Mouse (Mus musculus): ENCODE measurements around the gene Hdac11.

Gene Hdac11

DNA sequence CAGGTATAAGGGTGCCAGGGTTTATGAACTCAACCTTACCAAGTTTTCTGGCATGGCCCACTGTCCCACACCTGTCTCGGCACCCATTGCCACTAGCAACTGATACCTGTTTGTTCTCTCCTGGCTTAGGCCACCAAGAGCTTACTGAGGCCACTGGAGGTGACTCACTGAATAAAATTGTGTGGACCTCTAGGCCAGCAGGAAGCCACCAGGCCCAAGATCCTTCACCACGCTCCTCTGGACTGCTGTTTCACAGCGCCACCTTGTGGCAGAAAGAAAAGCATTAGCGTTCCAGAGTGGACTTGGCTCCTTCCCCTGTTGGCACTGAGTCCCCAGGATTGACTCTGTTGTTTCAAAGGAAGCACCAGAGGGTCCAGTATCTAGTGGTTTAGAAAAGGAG, 16.6 kb upstream of the Hdac11 start:
- peak; percentile 76 to 81 for DNase-seq

DNA sequence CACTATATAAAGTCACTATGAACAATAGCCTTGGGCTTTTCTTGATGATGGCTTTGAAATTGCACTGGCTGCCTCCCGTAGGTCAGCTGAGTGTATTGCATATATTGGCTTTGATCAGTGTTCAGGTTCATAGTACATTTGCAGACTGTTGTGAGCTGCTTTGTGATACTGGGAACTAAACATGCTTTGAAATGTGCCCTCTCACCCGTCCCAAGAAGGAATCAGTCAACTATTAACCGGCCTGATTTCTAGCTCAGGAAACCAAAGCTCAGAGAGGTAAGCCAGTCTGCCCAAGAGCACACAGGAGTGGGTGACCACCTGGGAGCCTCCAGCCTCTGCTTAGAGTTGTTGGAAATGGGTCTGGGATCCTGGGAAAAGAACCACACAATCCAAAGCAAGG, 11.4 kb upstream of the Hdac11 start:
- DNase-seq: no peak

DNA sequence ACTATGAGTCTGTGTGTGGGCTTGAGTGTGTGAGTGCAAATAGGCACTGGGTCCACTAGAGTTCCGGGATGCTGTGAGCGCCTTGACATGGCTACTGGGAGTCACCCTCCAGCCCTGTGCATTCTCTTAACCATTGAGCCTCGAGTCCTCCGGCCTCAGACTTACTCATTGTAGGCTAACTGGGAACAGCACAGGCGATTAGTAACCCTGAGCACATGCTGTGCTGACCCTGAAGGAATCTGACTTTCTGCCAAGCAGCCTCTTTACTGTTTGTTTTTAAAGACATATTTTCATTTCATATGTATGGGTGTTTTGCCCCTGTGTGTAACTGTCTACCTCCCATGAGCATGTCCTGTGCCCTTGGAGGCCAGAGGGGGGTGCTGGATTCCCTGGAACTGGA, 10.9 kb upstream of the Hdac11 start:
- no peak for DNase-seq

DNA sequence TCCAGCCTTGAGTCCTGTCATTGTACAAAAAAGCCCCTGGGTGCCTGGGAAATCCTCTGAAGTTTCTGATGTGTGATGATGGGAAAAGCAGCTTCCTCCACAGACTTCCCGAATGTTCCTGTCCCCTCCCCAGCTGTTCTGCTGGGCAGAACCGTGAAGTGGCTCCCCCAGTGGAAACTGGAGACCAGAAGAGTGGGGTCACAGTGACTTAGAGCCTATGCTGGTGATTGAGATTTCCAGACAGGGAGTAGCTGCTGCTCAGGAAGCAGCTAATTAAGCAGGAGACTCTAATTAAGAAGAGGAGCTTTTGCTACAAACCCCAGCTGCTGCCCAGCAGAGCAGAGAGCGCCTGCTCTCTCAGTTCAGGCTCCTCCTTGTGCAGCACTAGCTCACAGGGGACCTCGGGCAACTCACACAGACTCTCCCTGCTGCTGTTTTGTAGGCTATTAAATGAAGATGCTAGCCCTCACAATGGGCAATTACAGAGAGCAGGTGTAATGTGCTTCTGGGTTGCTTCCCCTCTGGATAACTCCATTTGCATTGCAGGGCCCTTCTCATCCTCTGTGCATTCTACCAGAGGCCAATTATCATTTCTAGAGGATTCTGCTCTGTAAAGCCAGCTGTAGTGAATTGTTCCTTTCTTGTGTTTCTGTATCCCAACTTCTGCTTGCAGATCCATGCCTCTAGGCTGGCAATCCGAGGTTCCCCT, 9.9 kb upstream of the Hdac11 start:
- no peak for DNase-seq

DNA sequence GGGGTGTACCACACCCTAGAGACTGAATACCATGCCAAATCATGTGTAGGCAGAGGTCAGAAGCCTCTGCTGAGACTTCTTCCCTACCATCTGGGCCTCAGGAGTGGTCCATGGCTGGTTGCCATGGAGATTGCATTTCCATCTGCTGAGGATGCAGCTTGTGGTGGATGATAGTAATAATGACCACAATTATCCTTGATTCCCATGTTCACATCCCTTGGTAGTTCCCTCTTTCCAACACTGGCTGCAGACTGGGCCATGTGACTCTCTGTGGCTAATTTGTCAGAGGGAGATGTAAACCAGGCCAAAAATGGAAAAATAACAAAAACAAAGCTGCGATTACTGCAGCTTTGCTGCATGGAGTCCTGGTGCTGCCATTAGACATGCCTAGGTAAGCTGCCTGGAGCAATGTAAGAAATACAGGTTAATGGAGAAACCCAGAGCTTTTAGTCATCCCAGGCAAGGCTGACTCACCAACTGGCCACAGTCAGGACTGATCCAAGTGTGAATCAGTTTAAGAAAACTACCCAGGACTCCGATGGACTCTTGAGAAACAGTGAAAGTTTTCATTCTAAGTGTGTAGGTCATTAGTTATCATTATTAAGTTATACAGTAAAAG, 9.2 kb upstream of the Hdac11 start:
- DNase-seq: no peak

DNA sequence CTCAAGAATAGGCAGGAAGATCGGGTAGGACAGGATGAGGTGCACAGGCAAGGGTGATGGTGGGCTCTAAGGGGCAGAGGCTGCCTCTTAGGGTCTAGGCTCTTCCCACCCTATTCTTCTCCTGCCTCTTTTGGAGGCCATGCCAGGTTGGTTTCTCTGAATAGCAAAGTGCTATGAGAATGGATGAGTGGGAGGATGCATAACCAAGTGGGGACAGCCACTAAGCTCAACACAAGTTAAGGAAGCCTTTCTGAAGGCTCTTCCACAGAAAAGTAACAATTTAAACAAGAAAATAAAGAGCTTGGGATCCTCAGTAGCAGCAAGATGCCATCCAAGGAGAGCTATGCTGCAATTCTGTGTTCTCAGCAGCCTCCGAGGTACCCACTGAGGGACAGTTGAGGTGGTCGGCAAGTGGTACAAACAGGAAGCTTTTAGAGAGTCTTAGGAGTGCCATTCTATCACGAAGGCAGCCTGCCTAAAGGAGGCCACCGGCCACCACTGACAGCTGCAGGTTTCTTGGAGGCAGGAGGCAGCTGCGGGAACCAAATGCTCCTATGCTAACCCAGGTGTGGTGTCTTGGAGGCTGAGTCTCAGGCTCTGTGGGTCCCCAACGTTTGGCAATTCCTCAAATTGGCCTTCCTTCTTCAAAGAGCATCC, 3.4 kb upstream of the Hdac11 start:
- no peak for DNase-seq

DNA sequence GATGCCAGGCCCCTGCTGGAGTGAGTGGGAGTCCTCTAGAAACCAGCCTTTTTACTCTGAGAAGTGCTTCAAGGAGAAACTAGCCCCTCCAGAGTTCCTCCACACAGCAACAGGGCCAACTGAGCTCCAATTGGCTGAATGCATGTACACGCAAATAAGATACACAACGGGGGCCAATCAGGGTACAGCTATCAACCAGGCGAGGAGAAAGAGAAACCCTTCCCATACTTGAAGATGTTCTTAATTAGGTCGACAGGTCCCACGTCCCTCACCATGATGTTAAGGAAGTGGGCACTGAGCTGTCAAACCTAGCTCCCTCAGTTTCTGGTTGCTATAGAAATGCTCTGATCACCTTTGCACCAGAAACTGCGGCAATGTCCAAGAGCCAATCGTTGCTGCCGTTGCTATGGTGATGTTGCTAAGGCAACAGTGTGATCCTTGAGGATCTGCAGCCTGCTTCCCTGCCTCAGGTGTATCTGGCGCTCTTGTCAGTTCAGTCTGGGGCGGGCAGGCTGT, 2.9 kb upstream of the Hdac11 start:
- DNase-seq: peak; percentile 32 to 34

DNA sequence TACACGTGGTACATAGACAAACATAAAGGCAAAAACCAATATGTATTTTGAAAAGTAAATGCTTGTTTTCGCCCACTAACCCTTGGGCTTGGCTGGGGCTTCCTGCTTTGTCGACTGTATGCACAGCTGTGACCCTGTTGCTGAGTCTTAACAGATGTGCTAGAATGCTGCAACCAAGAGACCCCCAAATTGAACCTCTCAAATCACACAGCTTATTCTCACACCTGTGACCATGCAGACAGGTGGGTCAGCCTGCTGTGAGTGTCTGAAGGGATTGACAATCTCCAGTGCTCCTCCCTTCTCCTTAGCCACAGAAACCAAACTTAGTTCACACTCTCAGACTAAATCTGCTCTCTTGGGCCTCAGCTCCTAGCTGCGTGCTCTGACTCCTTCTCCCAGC, 1.8 kb upstream of the Hdac11 start:
- DNase-seq: no peak

DNA sequence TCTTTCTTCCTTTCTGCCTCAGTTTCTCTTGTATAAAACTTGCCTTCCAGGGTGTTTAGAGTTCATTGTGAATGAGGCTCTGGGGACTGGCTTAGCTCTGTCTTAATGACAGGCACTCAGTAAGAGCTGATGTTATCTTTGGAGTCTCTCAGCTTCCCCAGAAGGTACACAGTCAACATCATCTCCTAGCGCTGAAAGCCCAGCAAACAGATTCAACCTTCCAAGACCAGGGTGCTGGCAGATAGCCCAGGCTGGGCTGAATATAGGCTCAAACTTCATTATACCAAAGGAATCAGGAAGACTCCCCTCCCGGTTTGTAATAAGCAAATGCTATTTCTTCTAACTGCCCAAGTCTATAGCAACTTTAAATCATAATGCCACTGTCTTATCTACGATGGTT, 1.2 kb upstream of the Hdac11 start:
- no peak for DNase-seq

DNA sequence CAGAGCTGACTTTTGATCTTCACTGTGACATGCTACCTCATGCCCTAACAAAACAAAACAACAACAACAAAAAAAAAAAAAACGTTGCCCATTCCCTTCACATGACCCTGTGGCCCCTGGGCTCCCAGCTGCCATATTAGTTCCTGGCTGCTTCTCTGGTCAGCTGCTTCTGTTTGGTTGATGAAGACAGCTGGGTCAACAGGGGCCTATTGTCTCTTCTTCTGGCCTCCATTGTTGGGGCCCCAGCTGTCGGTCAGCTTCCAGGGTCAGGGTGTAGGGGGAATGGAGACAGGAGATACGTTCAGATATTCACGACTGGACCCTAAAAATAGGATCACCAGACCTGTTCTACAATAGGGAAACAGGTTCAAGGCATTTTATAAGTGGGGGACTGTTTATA, 403 bp upstream of the Hdac11 start:
- no peak for DNase-seq

DNA sequence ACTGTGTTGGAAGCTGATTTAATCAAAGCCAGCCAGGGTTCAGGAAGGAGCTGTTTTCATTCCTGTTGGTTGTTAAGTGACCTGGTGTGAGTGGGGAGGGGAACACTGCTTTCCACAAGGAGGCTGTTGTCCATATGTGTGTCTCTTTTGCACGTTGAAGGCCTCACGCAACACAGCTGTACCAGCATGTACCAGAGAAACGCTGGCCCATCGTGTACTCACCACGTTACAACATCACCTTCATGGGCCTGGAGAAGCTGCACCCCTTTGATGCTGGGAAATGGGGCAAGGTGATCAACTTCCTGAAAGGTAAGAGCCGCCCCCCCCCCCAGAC, 739 bp downstream of the Hdac11 start:
- no peak for DNase-seq

DNA sequence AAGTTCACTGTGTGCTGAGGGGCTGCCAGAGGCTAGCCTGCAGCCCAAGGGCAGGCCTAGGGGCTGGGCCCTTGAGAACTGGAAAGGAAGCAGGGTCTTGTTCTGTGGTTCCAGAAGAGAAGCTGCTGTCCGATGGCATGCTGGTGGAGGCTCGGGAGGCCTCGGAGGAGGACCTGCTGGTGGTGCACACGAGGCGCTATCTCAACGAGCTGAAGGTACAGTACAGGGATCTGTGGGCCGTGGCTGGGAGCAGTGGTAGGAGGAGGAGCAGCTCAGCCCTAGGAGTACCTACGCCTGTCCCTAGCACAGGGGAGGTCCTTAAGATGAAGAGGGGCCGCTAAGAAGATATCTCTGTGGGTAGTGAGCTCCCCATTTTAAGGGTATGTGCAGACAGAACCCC, 2.6 kb downstream of the Hdac11 start:
- DNase-seq: no peak

DNA sequence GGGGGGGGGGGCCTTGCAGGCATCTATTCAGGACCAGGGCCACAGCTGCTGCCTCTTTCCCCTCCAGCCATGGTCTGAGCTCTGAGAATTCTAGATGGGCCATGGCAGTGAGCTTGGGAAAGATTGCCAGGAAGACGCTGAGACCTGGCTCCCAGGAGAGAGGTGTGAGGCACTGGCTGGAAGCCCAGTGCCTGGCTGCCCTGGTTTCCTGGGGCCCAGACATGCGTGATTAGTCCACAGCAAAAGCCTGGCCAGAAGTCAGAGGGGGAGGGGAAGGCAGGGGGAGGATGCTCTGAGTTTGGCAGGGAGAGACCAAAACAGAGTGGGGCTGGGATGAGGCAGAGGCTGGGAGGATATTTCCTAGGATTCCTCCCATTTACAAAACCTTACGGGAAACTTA, 3.9 kb downstream of the Hdac11 start:
- no peak for DNase-seq

DNA sequence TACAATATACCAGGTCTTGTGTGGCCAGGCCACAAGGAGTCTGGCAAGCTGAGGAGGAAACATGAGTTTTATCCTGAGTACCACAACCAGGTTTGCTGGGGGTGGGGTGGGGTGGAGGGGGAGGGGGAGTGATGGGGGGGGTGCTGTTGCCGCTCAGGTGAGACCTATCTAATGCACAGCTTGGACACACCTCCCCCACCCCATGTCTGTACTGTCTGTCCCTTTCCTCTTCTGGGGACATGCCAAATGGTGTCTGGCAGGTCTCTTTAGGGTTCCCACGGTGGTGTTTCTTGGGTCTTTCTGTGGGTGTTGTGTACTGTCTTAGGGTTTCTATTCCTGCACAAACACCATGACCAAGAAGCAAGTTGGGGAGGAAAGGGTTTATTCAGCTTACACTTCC, 4.5 kb downstream of the Hdac11 start:
- no peak for DNase-seq

DNA sequence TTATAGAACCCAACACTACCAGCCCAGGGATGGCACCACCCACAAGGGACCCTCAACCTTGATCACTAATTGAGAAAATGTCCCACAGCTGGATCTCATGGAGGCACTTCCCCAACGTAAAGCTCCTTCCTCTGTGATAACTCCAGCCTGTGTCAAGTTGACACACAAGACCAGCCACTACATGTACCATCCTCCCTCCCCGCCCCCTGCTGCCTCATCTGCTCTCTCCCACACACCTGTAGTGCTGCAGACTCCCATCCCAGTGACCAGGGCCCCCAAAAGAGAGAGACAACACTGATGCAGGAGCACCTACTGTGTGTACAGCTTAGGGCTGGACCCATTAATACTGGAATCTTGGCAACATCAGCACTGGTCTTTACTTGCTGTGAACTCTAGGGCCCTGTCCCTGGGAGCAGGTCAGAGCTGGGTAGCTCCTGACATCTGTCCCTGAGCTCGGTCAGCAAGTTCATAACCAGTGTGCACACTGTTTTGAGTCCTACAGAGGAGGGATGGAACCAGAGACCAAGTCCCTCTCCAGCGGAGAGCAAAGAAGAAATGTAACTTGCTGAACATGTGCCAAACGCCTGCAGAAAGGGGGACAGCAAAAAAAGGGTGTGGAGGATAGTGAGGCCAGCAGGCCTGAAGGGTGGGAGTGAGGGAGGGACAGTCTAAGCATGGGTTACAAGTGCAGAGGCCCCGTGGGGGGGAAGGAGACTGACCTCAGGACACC, 5.2 kb downstream of the Hdac11 start:
- DNase-seq: no peak

DNA sequence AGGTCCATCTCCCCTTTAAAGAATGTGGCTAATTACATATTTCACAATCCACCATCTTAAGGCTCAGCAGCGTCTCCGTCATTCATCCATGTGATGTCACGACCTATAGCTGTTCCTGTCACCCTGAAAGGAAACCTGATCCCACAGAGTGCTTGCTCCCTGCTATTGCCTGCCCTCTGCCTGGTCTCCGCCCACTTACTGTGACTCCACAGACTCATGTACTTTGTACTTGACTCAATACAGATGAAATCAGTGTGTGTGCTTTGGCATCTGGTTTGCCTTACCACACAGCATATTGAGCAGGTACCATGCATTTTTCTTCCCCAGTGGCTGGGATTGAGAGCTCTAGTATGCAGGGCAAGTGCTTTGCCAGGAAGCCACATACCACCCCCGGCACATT, 5.8 kb downstream of the Hdac11 start:
- no peak for DNase-seq

DNA sequence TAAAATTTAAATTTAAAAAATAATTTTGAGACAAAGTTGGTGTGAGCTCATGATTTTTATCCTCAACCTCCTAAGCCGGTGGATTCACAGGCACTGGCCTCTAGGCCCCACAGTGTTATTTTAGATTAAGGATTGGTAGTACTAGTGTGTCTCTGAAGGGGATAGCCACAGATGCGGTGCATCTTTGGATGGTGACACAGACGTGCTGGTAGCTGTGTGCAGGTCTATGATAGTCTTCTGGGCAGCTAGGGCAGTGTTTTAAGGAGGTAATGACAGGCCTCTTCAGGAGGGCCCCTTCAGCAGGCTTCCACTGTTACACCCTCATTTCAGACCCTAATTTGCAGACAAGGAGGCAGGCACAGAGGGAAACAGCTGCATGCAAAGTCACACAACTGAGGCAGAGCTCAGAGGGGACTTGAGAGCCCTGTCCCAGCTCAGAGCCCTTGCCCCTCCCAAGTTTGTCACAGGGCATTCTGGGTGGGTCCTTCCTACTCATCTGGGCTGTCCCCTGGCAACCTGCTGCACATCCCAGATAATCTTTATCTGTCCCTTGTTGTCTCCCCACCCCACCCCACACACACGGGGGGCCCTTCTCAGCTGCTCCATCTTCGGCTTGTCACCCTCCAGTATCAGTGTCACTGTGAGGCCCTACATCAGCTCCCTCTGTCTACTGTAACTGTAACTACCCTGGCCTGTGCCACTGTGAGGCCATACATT, 6.9 kb downstream of the Hdac11 start:
- DNase-seq: no peak

DNA sequence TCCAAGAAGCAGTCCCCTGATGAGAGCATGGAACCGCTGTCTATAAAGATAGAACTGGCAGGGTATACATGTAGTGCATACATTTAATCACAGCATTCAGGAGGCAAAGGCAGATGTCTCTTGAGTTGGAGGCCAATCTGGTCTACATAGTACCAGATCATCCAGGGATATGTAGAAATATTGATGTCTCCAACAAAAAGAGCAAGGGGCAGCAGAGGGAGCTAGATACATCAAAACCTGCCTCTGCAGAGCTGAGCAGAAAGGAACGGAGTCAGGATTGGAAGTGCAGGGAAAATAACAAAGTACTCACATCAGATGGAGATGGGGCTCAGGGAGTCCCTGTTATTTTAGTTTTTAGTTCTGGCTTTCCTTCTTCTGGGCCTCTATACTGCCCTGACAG, 8.1 kb downstream of the Hdac11 start:
- no peak for DNase-seq

DNA sequence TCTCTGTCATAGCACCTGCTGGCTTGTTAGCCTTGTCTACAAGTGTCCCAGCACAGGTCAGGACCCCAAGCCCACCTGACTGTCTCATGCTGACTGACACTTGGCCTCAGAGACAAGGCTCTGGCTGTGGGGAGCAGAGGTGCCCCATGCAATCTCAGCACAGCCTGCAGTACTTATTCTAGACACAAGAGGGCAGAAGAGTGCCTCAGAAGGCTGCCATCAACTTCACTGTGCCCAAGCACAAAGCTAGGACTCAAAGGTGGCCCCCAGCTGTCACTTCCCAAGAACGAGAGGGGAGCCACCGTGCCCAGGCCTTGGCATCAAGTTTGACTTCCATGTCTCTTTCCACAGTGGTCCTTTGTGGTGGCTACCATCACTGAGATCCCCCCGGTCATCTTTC, 8.7 kb downstream of the Hdac11 start:
- DNase-seq: peak; percentile 60 to 61

DNA sequence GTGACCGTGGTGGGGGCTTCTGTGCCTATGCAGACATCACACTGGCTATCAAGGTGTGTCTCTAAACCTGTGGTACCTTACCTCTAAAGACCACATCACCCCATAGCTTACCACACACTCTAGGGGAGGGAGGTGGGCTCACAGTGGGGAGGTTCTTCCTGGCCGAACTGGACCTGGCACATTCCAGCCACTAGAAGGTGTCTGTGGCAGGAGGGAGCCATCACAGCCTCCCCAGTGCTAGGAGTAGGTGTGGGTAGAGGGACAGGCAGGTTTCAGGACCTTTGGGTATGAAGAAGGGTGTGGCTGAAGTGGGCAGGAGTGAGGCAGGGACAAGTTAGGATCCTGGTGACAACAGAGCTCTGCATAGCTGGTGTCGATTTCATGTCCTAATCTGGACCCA, 11.4 kb downstream of the Hdac11 start:
- no peak for DNase-seq

DNA sequence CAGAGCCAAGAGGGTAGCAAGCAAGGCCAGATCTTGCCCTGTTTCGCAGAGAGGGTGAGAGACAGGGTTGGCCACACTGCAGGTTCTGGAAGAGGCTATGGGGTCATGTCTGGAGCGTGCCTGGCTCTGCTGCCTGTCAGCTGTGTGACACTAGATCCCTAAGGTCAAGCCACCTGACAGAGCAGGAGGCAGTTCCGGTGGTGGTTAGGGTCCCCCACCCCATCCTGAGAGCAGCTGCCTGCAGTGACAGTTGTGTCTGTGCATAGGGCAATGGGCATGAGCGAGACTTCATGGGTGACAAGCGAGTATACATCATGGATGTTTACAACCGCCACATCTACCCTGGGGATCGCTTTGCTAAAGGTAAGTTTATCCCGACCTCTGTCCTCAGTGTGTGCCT, 12.7 kb downstream of the Hdac11 start:
- DNase-seq: no peak

DNA sequence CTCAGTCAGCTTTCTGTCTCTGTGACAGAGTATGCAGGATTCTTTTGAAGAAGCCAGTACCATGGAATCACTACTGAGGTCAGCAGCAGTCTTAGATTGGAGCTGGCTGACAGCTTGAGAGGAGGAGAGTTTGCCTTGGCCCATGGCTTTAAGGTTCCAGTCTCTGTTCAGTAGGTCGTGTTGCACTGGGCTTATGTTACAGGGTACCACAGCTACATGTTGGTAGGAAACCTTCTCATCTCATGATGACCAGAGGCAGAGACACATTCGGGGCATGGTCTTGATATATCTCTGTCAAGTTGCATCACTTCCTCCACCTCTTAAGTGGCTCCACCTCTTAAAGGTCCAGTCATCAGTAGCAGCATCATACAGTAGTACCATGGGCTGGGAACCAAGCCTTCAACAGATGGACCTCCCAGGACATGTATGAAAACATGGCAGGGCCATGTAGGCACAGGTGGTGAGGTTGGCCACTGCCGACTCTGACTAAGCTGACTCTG, 15.0 kb downstream of the Hdac11 start:
- no peak for DNase-seq

DNA sequence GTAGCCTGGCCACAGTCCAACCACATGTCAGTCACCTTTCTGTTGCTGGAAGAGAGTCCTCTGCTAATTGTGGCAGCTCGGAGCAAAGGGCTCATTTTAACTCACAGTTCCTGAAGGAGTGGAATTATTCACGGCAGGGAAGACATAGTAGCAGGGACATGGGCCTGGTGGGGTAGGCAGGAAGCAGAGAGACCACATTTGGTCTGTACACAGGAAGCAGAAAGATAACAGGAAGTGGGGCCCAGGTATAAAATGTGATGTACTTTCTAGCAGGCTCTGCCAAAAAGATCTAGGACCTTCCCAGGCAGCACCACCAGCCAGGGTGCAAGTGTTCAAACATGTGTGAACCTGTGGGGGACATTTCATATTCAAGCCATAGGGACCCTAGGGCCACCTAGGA, 15.9 kb downstream of the Hdac11 start:
- no peak for DNase-seq
